Mouse (Mus musculus) kidney, postnatal 0 days (tissue): ENCODE data around the gene Cfap221. TPM values are rescaled to one million over a fixed set of nuclear protein-coding genes. Genes with fewer than 3 reads are reported as not detected.

ENCODE experiments used
- ATAC-seq: fragments of 200-750 bp; cut with Nextera tagmentation; replicated peaks from 2 replicates; pipeline ENCODE4 v1.8.0; 2017; ENCODE audit warnings: low read depth, moderate number of reproducible peaks, moderate TSS enrichment, moderate library complexity; ENCODE audit not compliant: low FRiP score
- DNase-seq: peaks from one replicate; pipeline ENCODE4 v3.0.0-alpha.2; 2016; ENCODE audit warnings: low spot score
- H3K27ac ChIP-seq: fragments of 300-500 bp; sonication (generic); 2 replicates; pipeline ENCODE4 v1.5.1; 2014; ENCODE audit warnings: mild to moderate bottlenecking
- H3K27me3 ChIP-seq: fragments of 300-500 bp; sonication (generic); 2 replicates; pipeline ENCODE4 v1.6.1; 2014; ENCODE audit warnings: low read length, mixed read lengths; ENCODE audit not compliant: insufficient read depth
- H3K36me3 ChIP-seq: fragments of 300-500 bp; sonication (generic); 2 replicates; pipeline ENCODE4 v1.6.1; 2014; ENCODE audit warnings: low read length, mixed read lengths; ENCODE audit not compliant: insufficient read depth
- H3K4me1 ChIP-seq: fragments of 300-500 bp; sonication (generic); replicated peaks from 2 replicates; pipeline ENCODE4 v1.6.1; 2014; ENCODE audit warnings: antibody characterized with exemption, low read length, mixed read lengths; ENCODE audit not compliant: insufficient read depth
- H3K4me2 ChIP-seq: fragments of 300-500 bp; sonication (generic); 2 replicates; pipeline ENCODE4 v1.6.1; 2014; ENCODE audit warnings: mild to moderate bottlenecking, low read length, moderate library complexity, mixed read lengths
- H3K4me3 ChIP-seq: fragments of 300-500 bp; sonication (generic); replicated peaks from 2 replicates; pipeline ENCODE4 v1.5.1; 2014; ENCODE audit warnings: low read depth, low read length
- H3K9ac ChIP-seq: fragments of 300-500 bp; sonication (generic); 2 replicates; pipeline ENCODE4 v1.6.1; 2014; ENCODE audit warnings: low read depth, low read length
- H3K9me3 ChIP-seq: fragments of 300-500 bp; sonication (generic); replicated peaks from 2 replicates; pipeline ENCODE4 v1.6.1; 2016; ENCODE audit warnings: low read length, inconsistent platforms, mixed read lengths
- CTCF ChIP-seq: IDR thresholded peaks from 2 replicates; pipeline ENCODE4 v1.5.1; 2016; ENCODE audit warnings: antibody characterized with exemption, low read depth, mild to moderate bottlenecking, moderate library complexity
- WGBS: fragments of 180-500 bp; shearing (Covaris S2); extraction: QIAGEN DNeasy Blood & Tissue Kit; methylation state at CpG from one replicate; pipeline ENCODE4 v1.1.7; 2014; 5-methylcytosine and 5-hydroxymethylcytosine counted together
- polyA plus RNA-seq: library from polyadenylated mRNA; unstranded; fragments of >200 nt; fragmentation: Nextera tagmentation; extraction: Ambion mirVana; gene quantifications from 2 replicates; pipeline ENCODE4 v1.2.1, GENCODE M21; 2015

Cfap221 gene
- polyA plus RNA-seq, 1 experiment from 2014 or later: not detected

GRCm38 (mm10) chr1:120013111-120013510, 16.1 kb upstream of the Cfap221 start:
- peak; percentile 82 for TF ChIP-seq CTCF
- Histone ChIP-seq H3K9me3 (no peaks in the 10 kb centered on the region), H3K4me1 (peaks cover 4% of the 10 kb centered on the region; the same call in 1 of the 2 replicates), H3K9ac (no peak overlapping the region), H3K4me3 (no peak overlapping the region), H3K27ac (no peak overlapping the region), H3K27me3 (no peaks in the 10 kb centered on the region), H3K4me2 (no peak overlapping the region), H3K36me3 (no peaks in the 10 kb centered on the region)
- peak; percentile 47 for ATAC-seq
- DNase-seq: peak; percentile 72

DNA sequence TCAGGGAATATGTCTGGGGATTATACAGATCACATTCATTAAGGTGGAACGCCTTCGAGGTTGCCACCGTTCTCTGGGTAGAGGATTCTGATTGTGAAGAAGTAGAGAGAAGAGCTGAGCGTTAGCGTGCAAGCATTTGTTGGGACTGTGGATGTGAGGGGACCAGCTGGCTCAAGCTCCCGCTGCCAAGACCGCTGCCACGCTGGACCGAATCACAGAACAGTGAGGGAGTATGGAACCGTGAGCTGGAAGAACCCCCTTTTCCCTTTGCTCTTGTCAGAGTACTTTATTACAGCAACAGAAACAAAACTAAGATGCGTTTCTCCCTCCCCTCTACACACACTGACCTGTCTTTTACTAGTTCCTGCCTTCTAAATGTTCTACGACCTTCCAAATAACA, 15.6 kb upstream of the Cfap221 start:
- no peak for ATAC-seq
- no peak overlapping the region for H3K4me3 ChIP-seq

GRCm38 (mm10) chr1:120007851-120008588, 11.0 kb upstream of the Cfap221 start:
- no peak for DNase-seq
- no peak overlapping the region for H3K9ac ChIP-seq
- no peak overlapping the region for H3K4me3 ChIP-seq
- no peaks in the 10 kb centered on the region for H3K27me3 ChIP-seq
- no peaks in the 10 kb centered on the region for H3K9me3 ChIP-seq
- no peak for ATAC-seq
- no peak overlapping the region for H3K27ac ChIP-seq
- TF ChIP-seq CTCF: no peak
- 38% methylated on average over 11 of the region's 11 CpGs for WGBS
- no peaks in the 10 kb centered on the region for H3K36me3 ChIP-seq
- peaks cover 4% of the 10 kb centered on the region; the same call in 1 of the 2 replicates for H3K4me1 ChIP-seq
- peak overlapping the region; percentile 61 for H3K4me2 ChIP-seq

More for the DNA sequence above, 15.6 kb upstream of the Cfap221 start:
- TF ChIP-seq CTCF: no peak
- no peak overlapping the region for H3K9ac ChIP-seq
- H3K27me3 ChIP-seq: no peaks in the 10 kb centered on the region
- no peak for DNase-seq
- H3K27ac ChIP-seq: no peak overlapping the region
- peaks cover 4% of the 10 kb centered on the region; the same call in 1 of the 2 replicates for H3K4me1 ChIP-seq
- H3K36me3 ChIP-seq: no peaks in the 10 kb centered on the region
- H3K9me3 ChIP-seq: no peaks in the 10 kb centered on the region
- no peak overlapping the region for H3K4me2 ChIP-seq
- 73% methylated on average over 12 of the region's 12 CpGs for WGBS

- TF ChIP-seq CTCF: no peak
- Histone ChIP-seq H3K4me1 (peaks cover 4% of the 10 kb centered on the region; the same call in 1 of the 2 replicates), H3K4me2 (peak within 1 kb of the TSS; percentile 61), H3K27me3 (no peaks in the 10 kb centered on the region), H3K9ac (0 out of 2 replicates have a peak within 1 kb of the TSS, but pooled peaks have one; percentile 9), H3K9me3 (no peaks in the 10 kb centered on the region), H3K36me3 (no peaks in the 10 kb centered on the region), H3K27ac (no peak within 1 kb of the TSS), H3K4me3 (peak within 1 kb of the TSS; percentile 31)
- peak; percentile 43 for DNase-seq
- peak; percentile 70; the same call in 1 of the 2 replicates for ATAC-seq
- 2% methylated on average over 39 of the region's 39 CpGs for WGBS
These were observed 10.1 kb upstream of the Cfap221 start, which contains the start of gene Sctr for GRCm38 (mm10) chr1:120006844-120007790. Gene Sctr, plus strand, starts transcription at chr1:120006894.

- peak; percentile 45 for DNase-seq
- Histone ChIP-seq H3K9ac (no peak overlapping the region), H3K4me3 (peak overlapping the region; percentile 44), H3K27ac (no peak overlapping the region), H3K9me3 (no peaks in the 10 kb centered on the region), H3K4me1 (no peaks in the 10 kb centered on the region), H3K27me3 (no peaks in the 10 kb centered on the region), H3K4me2 (peak overlapping the region; percentile 73), H3K36me3 (no peaks in the 10 kb centered on the region)
- peak; percentile 53 for ATAC-seq
- TF ChIP-seq CTCF: peak; percentile 53; the same call in 1 of the 2 replicates
- 26% methylated on average over 5 of the region's 5 CpGs for WGBS
These were observed 610 bp upstream of the Cfap221 start for GRCm38 (mm10) chr1:119997644-119998043.

- Histone ChIP-seq H3K9ac (no peak overlapping the region), H3K27ac (no peak overlapping the region), H3K4me1 (no peaks in the 10 kb centered on the region), H3K4me2 (no peak overlapping the region), H3K9me3 (no peaks in the 10 kb centered on the region), H3K27me3 (no peaks in the 10 kb centered on the region), H3K36me3 (no peaks in the 10 kb centered on the region), H3K4me3 (no peak overlapping the region)
- 75% methylated on average over 5 of the region's 5 CpGs for WGBS
- DNase-seq (no peak), ATAC-seq (no peak)
- no peak for TF ChIP-seq CTCF
These were observed 10.5 kb downstream of the Cfap221 start for GRCm38 (mm10) chr1:119986555-119986954.
